Mouse (Mus musculus) testis, adult 2 months (tissue): Measurements from ENCODE around the gene Zfpl1. TPM values are rescaled to one million over a fixed set of nuclear protein-coding genes. Genes with fewer than 3 reads are reported as not detected.
A peak's percentile ranks its signal among the peaks of the same experiment; 100 is the strongest.

Experiments used
- H3K27ac ChIP-seq: fragments of 200-500 bp; 2 replicates; pipeline ENCODE4 v1.5.1; 2012; ENCODE audit warnings: low read depth, low read length; ENCODE audit not compliant: control insufficient read depth, insufficient read depth
- H3K27me3 ChIP-seq: fragments of 200-500 bp; 2 replicates; pipeline ENCODE4 v1.6.1; 2012; ENCODE audit warnings: mild to moderate bottlenecking, low read length, moderate library complexity; ENCODE audit not compliant: control insufficient read depth, insufficient read depth
- H3K36me3 ChIP-seq: fragments of 200-500 bp; 2 replicates; pipeline ENCODE4 v1.6.1; 2012; ENCODE audit warnings: mild to moderate bottlenecking, low read length; ENCODE audit not compliant: control insufficient read depth, insufficient read depth
- H3K4me1 ChIP-seq: fragments of 200-500 bp; 2 replicates; pipeline ENCODE4 v1.6.1; 2012; ENCODE audit warnings: low read length; ENCODE audit not compliant: control insufficient read depth, insufficient read depth
- H3K4me3 ChIP-seq: fragments of 200-500 bp; 2 replicates; pipeline ENCODE4 v1.5.1; 2012; ENCODE audit warnings: low read depth, mild to moderate bottlenecking, low read length, moderate library complexity, mixed read lengths; ENCODE audit not compliant: control insufficient read depth
- CTCF ChIP-seq: fragments of 200-500 bp; IDR thresholded peaks from 2 replicates; pipeline ENCODE4 v1.5.1; 2012; ENCODE audit warnings: low read depth, mild to moderate bottlenecking, inconsistent platforms, low read length, moderate library complexity; ENCODE audit not compliant: control insufficient read depth, insufficient read depth, insufficient replicate concordance
- POLR2A ChIP-seq: fragments of 200-500 bp; IDR thresholded peaks from 2 replicates; pipeline ENCODE4 v1.6.1; 2012; ENCODE audit warnings: low read depth, mild to moderate bottlenecking, inconsistent platforms, low read length, moderate library complexity; ENCODE audit not compliant: control insufficient read depth
- polyA plus RNA-seq: library from polyadenylated mRNA; depleted of rRNA; stranded (reverse); fragments of >200 nt; gene quantifications from 2 replicates; pipeline ENCODE4 v1.2.3, GENCODE M21; 2012

Zfpl1 gene
- polyA plus RNA-seq, 1 experiment: 70.2 TPM

- Histone ChIP-seq H3K27me3 (no peaks in the 10 kb centered on the region), H3K4me1 (peaks cover 6% of the 10 kb centered on the region), H3K4me3 (no peak overlapping the region), H3K27ac (no peak overlapping the region), H3K36me3 (peaks cover 3% of the 10 kb centered on the region)
- TF ChIP-seq POLR2A (no peak), CTCF (no peak)
Measured at GRCm38 (mm10) chr19:6088841-6089240, 4.1 kb upstream of the Zfpl1 start.

DNA sequence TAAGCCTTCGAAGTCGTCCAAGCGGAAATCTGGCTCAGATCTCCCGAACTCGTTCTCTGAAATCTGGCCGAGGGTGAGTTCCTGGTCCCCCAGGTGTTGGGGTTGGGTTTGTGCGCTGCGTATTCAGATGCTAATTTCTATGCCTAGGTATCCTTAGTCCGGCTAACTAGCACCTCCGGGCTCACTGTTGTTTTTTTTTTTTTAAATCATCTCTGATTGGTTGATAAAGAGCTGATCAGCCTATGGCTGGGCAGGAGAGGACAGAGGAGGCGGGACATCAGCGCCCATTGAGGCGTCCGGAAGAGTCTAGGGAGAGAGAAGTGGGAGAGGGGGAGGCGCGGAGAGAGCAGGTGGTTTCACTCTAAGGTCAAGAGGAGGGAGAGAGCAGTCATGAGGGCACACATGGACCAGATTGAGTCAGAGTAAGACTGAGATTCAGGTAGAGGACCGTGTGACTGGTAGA is 692 bp upstream of the Zfpl1 start:
- peaks cover 5% of the 10 kb centered on the region for H3K36me3 ChIP-seq
- peaks cover 8% of the 10 kb centered on the region for H3K4me1 ChIP-seq
- H3K27ac ChIP-seq: peak overlapping the region; percentile 86
- TF ChIP-seq POLR2A (no peak), CTCF (no peak)
- H3K4me3 ChIP-seq: peak overlapping the region; percentile 95
- H3K27me3 ChIP-seq: no peaks in the 10 kb centered on the region

DNA sequence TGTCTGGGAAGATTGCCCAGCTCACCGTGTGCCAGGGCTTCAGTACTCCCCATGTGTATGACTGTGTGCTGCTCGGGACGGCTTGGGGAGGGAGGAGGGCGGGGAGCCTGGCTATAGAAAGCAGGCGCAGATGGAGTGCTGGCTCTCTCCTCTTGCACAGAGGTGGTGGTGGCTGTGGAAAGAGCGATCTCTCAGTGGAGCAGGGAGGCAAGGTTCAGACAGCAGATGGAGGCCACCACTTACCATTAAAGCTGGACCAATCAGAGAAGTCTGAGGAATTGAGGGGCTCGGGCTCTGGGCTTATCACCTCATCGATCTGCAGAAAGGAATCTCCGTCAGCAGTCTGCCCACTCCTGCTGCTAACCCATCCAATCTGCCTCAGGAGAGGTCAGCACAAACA is 2.6 kb downstream of the Zfpl1 start, which contains the start of gene Gm28374:
TSS of gene Gm28374 (minus strand) at position 101 of the 400 bp plus-strand sequence.
- peaks cover 1% of the 10 kb centered on the region for H3K36me3 ChIP-seq
- H3K4me1 ChIP-seq: peaks cover 8% of the 10 kb centered on the region
- H3K27ac ChIP-seq: no peak within 1 kb of the TSS
- no peaks in the 10 kb centered on the region for H3K27me3 ChIP-seq
- peak within 1 kb of the TSS; percentile 88 for H3K4me3 ChIP-seq
- no peak for TF ChIP-seq CTCF
- no peak for TF ChIP-seq POLR2A

DNA sequence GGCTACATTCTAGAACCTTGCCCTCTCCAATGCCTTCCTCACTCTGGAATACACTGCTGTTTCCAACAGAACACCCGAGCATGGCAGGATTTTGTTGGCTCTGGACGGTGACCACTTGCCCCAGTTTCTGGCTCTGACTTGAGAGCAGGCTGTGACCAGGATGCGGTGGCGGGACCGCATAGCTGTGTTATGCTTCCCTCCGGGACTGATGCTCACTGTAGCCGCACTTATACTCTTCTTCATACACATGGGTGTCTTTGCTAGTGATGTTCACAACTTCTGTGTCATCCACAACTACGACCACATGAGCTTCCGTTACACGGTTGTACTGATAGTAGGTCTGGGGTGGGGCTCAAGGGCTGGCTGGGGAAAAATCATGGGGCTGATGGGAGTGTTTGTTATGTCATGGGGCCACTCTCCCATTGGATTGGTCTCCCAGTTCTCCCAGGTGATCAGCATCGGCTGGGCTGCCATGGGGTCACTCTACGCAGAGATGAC is 4.7 kb downstream of the Zfpl1 start, which contains the start of gene Tmem262:
TSS of gene Tmem262 (plus strand) at position 51 of the 498 bp plus-strand sequence.
- peaks cover 1% of the 10 kb centered on the region for H3K36me3 ChIP-seq
- no peaks in the 10 kb centered on the region for H3K27me3 ChIP-seq
- TF ChIP-seq CTCF (no peak), POLR2A (peak; percentile 22; the same call in 1 of the 2 replicates)
- H3K4me1 ChIP-seq: peaks cover 9% of the 10 kb centered on the region
- H3K4me3 ChIP-seq: peak within 1 kb of the TSS; percentile 88
- H3K27ac ChIP-seq: peak within 1 kb of the TSS; percentile 74

GRCm38 (mm10) chr19:6076564-6077393 is 8.0 kb downstream of the Zfpl1 start, which contains the start of gene Vps51:
Gene Vps51, minus strand, starts transcription at chr19:6077231.
- TF ChIP-seq CTCF: no peak
- TF ChIP-seq POLR2A: peak; percentile 78
- Histone ChIP-seq H3K4me3 (peak within 1 kb of the TSS; percentile 85), H3K27me3 (no peaks in the 10 kb centered on the region), H3K4me1 (peaks cover 6% of the 10 kb centered on the region), H3K27ac (peak within 1 kb of the TSS; percentile 80), H3K36me3 (peaks cover 1% of the 10 kb centered on the region)

DNA sequence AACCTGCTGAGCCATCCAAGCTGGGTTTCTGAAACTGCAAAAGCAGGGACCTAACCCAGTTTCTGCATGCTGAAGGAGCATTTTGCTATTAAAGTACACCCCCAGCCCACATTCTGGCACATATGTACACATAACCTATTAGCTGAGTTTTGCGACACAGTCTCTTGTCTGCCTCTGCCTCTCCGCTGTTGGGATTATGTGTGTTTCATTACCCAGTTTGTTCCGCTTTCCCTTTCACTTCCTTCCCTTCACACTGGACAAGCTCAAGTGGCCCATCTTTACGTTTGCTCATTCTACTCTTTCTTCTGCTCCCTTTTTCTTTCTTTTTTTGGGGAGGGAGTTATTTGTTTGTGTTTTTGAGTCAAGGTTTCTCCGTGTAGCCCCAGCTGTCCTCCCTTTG is 10.9 kb downstream of the Zfpl1 start:
- Histone ChIP-seq H3K4me1 (peaks cover 6% of the 10 kb centered on the region), H3K27me3 (no peaks in the 10 kb centered on the region), H3K4me3 (no peak overlapping the region), H3K36me3 (no peaks in the 10 kb centered on the region; the same call in 1 of the 2 replicates), H3K27ac (no peak overlapping the region)
- TF ChIP-seq CTCF (no peak), POLR2A (no peak)

DNA sequence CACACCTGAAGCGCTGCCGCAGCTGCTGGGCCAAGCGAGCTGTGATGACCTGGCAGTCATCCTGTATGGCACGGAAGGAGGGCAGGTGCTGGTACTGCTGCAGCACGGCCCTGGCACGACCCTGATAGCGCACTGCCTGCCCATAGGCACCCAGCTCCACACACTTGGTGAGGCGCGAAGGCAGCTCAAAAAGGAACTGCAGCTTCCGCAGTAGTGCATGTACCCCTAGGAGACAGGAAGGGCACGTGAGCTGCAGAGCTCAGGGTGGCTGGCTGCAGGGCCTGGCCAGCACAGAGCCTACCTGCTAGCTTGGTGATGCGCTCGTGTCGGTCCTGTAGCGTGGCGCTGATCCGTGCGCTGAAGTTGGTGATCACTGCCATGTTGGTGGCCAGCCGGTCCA is 13.5 kb downstream of the Zfpl1 start:
- no peak overlapping the region for H3K4me3 ChIP-seq
- H3K27me3 ChIP-seq: no peaks in the 10 kb centered on the region
- no peaks in the 10 kb centered on the region; the same call in 1 of the 2 replicates for H3K36me3 ChIP-seq
- peaks cover 21% of the 10 kb centered on the region for H3K4me1 ChIP-seq
- no peak for TF ChIP-seq CTCF
- no peak for TF ChIP-seq POLR2A
- H3K27ac ChIP-seq: no peak overlapping the region
